Mouse (Mus musculus) MEL (cell line): ENCODE measurements around the gene Thoc6. TPM values are rescaled to one million over a fixed set of nuclear protein-coding genes. Genes with fewer than 3 reads are reported as not detected.

Experiments
- DNase-seq: peaks from one replicate; pipeline ENCODE4 v3.0.0; 2011; ENCODE audit warnings: low read depth, low spot score
- H3K27ac ChIP-seq: 2 replicates; pipeline ENCODE4 v1.5.1; 2012; ENCODE audit warnings: low read depth, mild to moderate bottlenecking, control low read depth, low read length, moderate library complexity; ENCODE audit not compliant: control insufficient read depth
- H3K27me3 ChIP-seq, 2 experiments: fragments of 150-350 bp in 1 of 2; sonication (generic) in 1 of 2; 2 replicates each; pipeline ENCODE4 v1.6.1; 2012; ENCODE audit warnings: low read length in 2 of 2, mild to moderate bottlenecking in 2 of 2, improper control_type of control experiment in 1 of 2, moderate library complexity in 1 of 2; ENCODE audit not compliant: insufficient read depth in 2 of 2, control insufficient read depth in 1 of 2
- H3K36me3 ChIP-seq, 2 experiments: 2 replicates each; pipeline ENCODE4 v1.6.1; 2012 to 2014; ENCODE audit warnings: low read length in 2 of 2, improper control_type of control experiment in 1 of 2, inconsistent platforms in 1 of 2, mild to moderate bottlenecking in 1 of 2; ENCODE audit not compliant: insufficient read depth in 2 of 2, control insufficient read depth in 1 of 2
- H3K4me1 ChIP-seq, 2 experiments: fragments of 150-350 bp in 1 of 2; sonication (generic) in 1 of 2; 2 replicates each; pipeline ENCODE4 v1.6.1; 2012; ENCODE audit warnings: low read length in 2 of 2, improper control_type of control experiment in 1 of 2, mild to moderate bottlenecking in 1 of 2; ENCODE audit not compliant: insufficient read depth in 2 of 2, control insufficient read depth in 1 of 2
- H3K4me3 ChIP-seq, 2 experiments: fragments of 150-350 bp in 1 of 2; sonication (generic) in 1 of 2; 2 replicates each; pipeline ENCODE4 v1.5.1; 2012; ENCODE audit warnings: low read depth in 2 of 2, low read length in 2 of 2, mild to moderate bottlenecking in 2 of 2, moderate library complexity in 2 of 2, control low read depth in 1 of 2, improper control_type of control experiment in 1 of 2; ENCODE audit not compliant: control insufficient read depth in 1 of 2, insufficient read depth in 1 of 2
- H3K79me2 ChIP-seq: 2 replicates; pipeline ENCODE4 v1.6.1; 2012; ENCODE audit warnings: mild to moderate bottlenecking, low read length, moderate library complexity; ENCODE audit not compliant: control insufficient read depth, poor library complexity, insufficient read depth
- H3K9ac ChIP-seq: 2 replicates; pipeline ENCODE4 v1.6.1; 2012; ENCODE audit warnings: low read depth, mild to moderate bottlenecking, control low read depth, low read length, moderate library complexity; ENCODE audit not compliant: control insufficient read depth, poor library complexity, severe bottlenecking
- H3K9me3 ChIP-seq: fragments of 150-350 bp; sonication (generic); replicated peaks from 2 replicates; pipeline ENCODE4 v1.6.1; 2012; ENCODE audit warnings: mild to moderate bottlenecking, low read length, improper control_type of control experiment, moderate library complexity; ENCODE audit not compliant: insufficient read depth
- CTCF ChIP-seq, 3 experiments: IDR thresholded peaks in 2 of 3; conservative IDR thresholded peaks in 1 of 3; 2 replicates each; pipeline ENCODE4 v1.5.1; 2011 to 2012; ENCODE audit warnings: low read length in 3 of 3, low read depth in 2 of 3, mild to moderate bottlenecking in 2 of 3, improper control_type of control experiment in 1 of 3, inconsistent platforms in 1 of 3, mixed read lengths in 1 of 3, moderate library complexity in 1 of 3; ENCODE audit not compliant: control insufficient read depth in 1 of 3, insufficient read depth in 1 of 3, poor library complexity in 1 of 3, severe bottlenecking in 1 of 3
- E2F4 ChIP-seq: IDR thresholded peaks from 2 replicates; pipeline ENCODE4 v1.6.1; 2011; ENCODE audit warnings: low read depth, low read length, improper control_type of control experiment, borderline replicate concordance
- MXI1 ChIP-seq: IDR thresholded peaks from 2 replicates; pipeline ENCODE4 v1.6.1; 2011; ENCODE audit warnings: mild to moderate bottlenecking, low read depth, low read length, improper control_type of control experiment
- MYB ChIP-seq: IDR thresholded peaks from 2 replicates; pipeline ENCODE4 v1.6.1; 2011; ENCODE audit warnings: mild to moderate bottlenecking, low read depth, low read length, improper control_type of control experiment
- NELFE ChIP-seq: IDR thresholded peaks from 2 replicates; pipeline ENCODE4 v1.6.1; 2011; ENCODE audit warnings: low read depth, low read length, improper control_type of control experiment
- SIN3A ChIP-seq: IDR thresholded peaks from 2 replicates; pipeline ENCODE4 v1.6.1; 2012; ENCODE audit warnings: low read length, improper control_type of control experiment, inconsistent platforms
- SMC3 ChIP-seq: IDR thresholded peaks from 2 replicates; pipeline ENCODE4 v1.6.1; 2011; ENCODE audit warnings: low read depth, low read length, improper control_type of control experiment
- TBP ChIP-seq: IDR thresholded peaks from 2 replicates; pipeline ENCODE4 v1.8.0; 2011; ENCODE audit warnings: low read depth, low read length, improper control_type of control experiment
- UBTF ChIP-seq: IDR thresholded peaks from 2 replicates; pipeline ENCODE4 v1.6.1; 2012; ENCODE audit warnings: low read depth, mild to moderate bottlenecking, inconsistent platforms, low read length, improper control_type of control experiment, moderate library complexity, borderline replicate concordance; ENCODE audit not compliant: insufficient read depth
- ZKSCAN1 ChIP-seq: IDR thresholded peaks from 2 replicates; pipeline ENCODE4 v1.6.1; 2012; ENCODE audit warnings: low read depth, mild to moderate bottlenecking, inconsistent platforms, low read length, improper control_type of control experiment, moderate library complexity
- ZMIZ1 ChIP-seq: IDR thresholded peaks from 2 replicates; pipeline ENCODE4 v1.6.1; 2012; ENCODE audit warnings: low read depth, mild to moderate bottlenecking, inconsistent platforms, low read length, improper control_type of control experiment, moderate library complexity
- polyA plus RNA-seq, 2 experiments: library from polyadenylated mRNA; stranded (reverse) in 1 of 2; unstranded in 1 of 2; fragments of >175 nt in 1 of 2; fragments of >200 nt in 1 of 2; gene quantifications; 2 replicates each; pipeline versions ENCODE4 v1.2.1 to v1.2.4; 2012; ENCODE audit warnings: low replicate concordance in 2 of 2, low read depth in 1 of 2; ENCODE audit not compliant: insufficient read length in 2 of 2, insufficient read depth in 1 of 2, missing spikeins in 1 of 2
- total RNA-seq: library from RNA; depleted of rRNA; stranded (reverse); fragments of 300-350 nt; gene quantifications from 2 replicates; pipeline ENCODE4 v1.2.3, GENCODE M21; 2012

Thoc6 gene
- total and polyA plus RNA-seq, 3 experiments = 26.4 to 62.9 TPM; not detected in 1

DNA sequence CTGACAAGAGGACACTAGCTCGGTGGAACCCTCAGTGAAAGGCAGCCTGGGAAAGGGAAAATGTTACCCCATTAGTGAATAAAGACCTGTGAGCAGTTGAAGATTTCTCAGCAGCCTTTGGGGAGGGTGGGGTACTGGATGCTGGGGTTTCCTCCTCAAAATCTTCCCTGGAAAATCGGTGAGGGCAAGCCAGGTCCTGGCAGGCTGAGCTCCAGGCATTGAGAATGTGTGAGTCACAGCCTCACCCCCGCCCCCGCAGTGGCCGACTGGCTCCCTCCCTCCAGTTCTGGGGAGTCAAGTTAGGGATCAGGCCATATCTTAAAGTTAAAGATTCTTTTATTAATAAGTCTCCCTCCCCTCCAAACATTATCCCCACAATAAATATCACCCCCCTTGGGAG is 1.4 kb upstream of the Thoc6 start:
- no peak for TF ChIP-seq TBP
- TF ChIP-seq CTCF (IDR thresholded peaks at IDR 0.05 in 2 of 3, conservative IDR thresholded peaks at IDR 0.05 in 1 of 3; ENCODE audit: control insufficient read depth in 1 of 3, insufficient read depth in 1 of 3, low read depth in 2 of 3, low read length in 3 of 3, poor library complexity in 1 of 3, severe bottlenecking in 1 of 3) = no peak
- TF ChIP-seq E2F4 = no peak
- TF ChIP-seq MXI1 = no peak
- no peak overlapping the region for H3K4me3 ChIP-seq

DNA sequence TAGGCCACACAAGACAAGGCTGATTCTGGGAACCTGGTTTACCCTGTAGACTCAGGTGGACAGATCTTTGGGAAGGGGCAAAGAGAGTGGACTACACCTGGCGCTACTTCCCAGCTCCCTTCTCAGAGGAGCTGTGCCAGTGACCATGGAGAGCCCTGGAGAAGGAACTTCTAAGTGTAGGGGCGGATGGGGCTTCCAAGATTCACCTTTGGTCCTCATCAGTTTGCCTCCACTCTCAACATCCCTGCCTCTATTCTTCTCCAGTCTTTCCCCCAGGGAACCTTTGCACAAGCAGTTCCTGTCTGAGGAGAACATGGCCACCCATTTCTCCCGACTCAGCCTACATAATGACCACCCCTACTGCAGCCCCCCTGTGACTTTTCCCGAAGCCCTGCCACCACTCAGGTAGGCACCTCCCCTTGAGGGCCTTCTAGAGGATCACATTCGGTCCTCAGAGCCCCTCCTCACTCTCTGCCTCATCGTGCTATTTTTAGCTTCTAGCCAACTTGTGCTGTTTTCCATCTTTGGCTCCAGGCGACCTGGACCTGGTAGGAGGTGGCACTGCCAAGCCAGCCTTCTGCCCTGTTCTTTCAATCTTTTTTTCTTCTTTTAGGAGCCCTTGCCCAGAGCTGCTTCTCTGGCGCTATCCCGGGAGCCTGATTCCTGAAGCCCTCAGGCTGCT is 730 bp upstream of the Thoc6 start:
- Histone ChIP-seq H3K27me3 (no peaks in the 10 kb centered on the region), H3K79me2 (peaks cover 15% of the 10 kb centered on the region), H3K9me3 (no peaks in the 10 kb centered on the region), H3K36me3 (peaks cover 0 to 15% of the 10 kb centered on the region in 2 experiments; a peak in 2 of 4 replicates)
- no peak for DNase-seq
- TF ChIP-seq MYB (no peak), ZKSCAN1 (no peak), ZMIZ1 (no peak), UBTF (no peak), SIN3A (no peak), SMC3 (no peak), E2F4 (no peak), NELFE (no peak)
- TF ChIP-seq, all 39 proteins: peak for 0
- no peak overlapping the region for H3K27ac ChIP-seq
- H3K4me3 ChIP-seq = peak overlapping the region; percentile 70 to 78
- H3K9ac ChIP-seq = peak overlapping the region; percentile 52
- H3K4me1 ChIP-seq = peaks cover 0 to 17% of the 10 kb centered on the region in 2 experiments

More for the DNA sequence above, 1.4 kb upstream of the Thoc6 start:
- H3K4me1 ChIP-seq = peaks cover 0 to 22% of the 10 kb centered on the region in 2 experiments
- DNase-seq = peak; percentile 47
- H3K27ac ChIP-seq = peak overlapping the region; percentile 66; the same call in 1 of the 2 replicates
- no peaks in the 10 kb centered on the region for H3K27me3 ChIP-seq
- H3K9ac ChIP-seq = no peak overlapping the region
- no peaks in the 10 kb centered on the region for H3K9me3 ChIP-seq
- peaks cover 0 to 17% of the 10 kb centered on the region in 2 experiments; a peak in 2 of 4 replicates for H3K36me3 ChIP-seq
- H3K79me2 ChIP-seq = peaks cover 15% of the 10 kb centered on the region

DNA sequence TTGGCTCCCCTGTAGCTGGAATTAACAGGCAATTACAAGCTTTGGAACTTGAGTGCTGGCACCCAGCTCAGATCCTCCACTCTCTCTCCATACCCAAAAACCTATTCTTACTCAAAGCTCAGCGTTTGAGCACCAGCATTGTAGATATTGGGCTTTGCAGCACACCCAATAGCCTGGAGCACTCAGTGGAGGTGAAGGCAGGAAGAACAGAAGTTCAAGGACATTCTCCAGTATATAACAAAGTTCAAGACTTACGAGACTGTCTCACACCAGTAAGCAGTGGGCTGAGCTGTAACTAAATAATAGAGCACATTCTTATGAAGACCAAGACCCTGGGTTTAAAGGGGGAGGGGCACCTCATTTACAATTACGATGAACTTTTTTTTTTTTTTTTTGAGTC is 921 bp downstream of the Thoc6 start:
- no peaks in the 10 kb centered on the region for H3K9me3 ChIP-seq
- no peak for TF ChIP-seq E2F4
- no peak for TF ChIP-seq TBP
- peaks cover 0 to 17% of the 10 kb centered on the region in 2 experiments; a peak in 3 of 4 replicates for H3K4me1 ChIP-seq
- H3K36me3 ChIP-seq = peaks cover 0 to 12% of the 10 kb centered on the region in 2 experiments; a peak in 2 of 4 replicates
- H3K79me2 ChIP-seq = peaks cover 15% of the 10 kb centered on the region
- H3K9ac ChIP-seq = peak overlapping the region; percentile 40
- no peaks in the 10 kb centered on the region for H3K27me3 ChIP-seq
- DNase-seq = peak; percentile 23
- H3K27ac ChIP-seq = no peak overlapping the region
- H3K4me3 ChIP-seq = peak overlapping the region; percentile 70 to 78
